11 mouse cellular contexts compared by ENCODE assay signal in genomic region chr11:62078371-62078770, GRCm38 (mm10).
DNase-seq lines count a peak whose midpoint lies in the region; ATAC-seq and TF ChIP-seq lines count a peak whose summit lies in the region.
"Had no signal": no experiment of that assay in that cellular context is flagged by ENCODE, and none has a peak within 500 bp of the region (broad histone marks: within the 10 kb centered on the region; RNA-seq: fewer than 3 reads in every experiment).

No protein-coding gene starts in this region.

- H3K4me2 ChIP-seq in forebrain, embryonic 16.5 days (ENCODE audit: low read length) = no peak overlapping the region; the same call in 1 of the 2 replicates
- H3K4me2 ChIP-seq in kidney, embryonic 16.5 days (replicated peaks; ENCODE audit: low read depth, low read length) = no peak overlapping the region
- H3K4me2 ChIP-seq in embryonic facial prominence, embryonic 14.5 days (ENCODE audit: low read depth, low read length) = peak overlapping the region; percentile 95
- peak overlapping the region; percentile 90; the same call in 1 of the 2 replicates for H3K4me2 ChIP-seq in intestine, postnatal 0 days (replicated peaks; ENCODE audit: low read depth)

- H3K4me3 ChIP-seq in forebrain, embryonic 10.5 days = 0 out of 2 replicates have a peak overlapping the region, but pooled peaks have one; percentile 65
- H3K4me3 ChIP-seq in forebrain, embryonic 16.5 days (replicated peaks; ENCODE audit: low read length) = no peak overlapping the region
- H3K4me3 ChIP-seq in kidney, embryonic 16.5 days (ENCODE audit: low read length) = peak overlapping the region; percentile 16; the same call in 1 of the 2 replicates
- H3K4me3 ChIP-seq in embryonic facial prominence, embryonic 14.5 days (ENCODE audit: low read depth, low read length) = no peak overlapping the region
- no peak overlapping the region for H3K4me3 ChIP-seq in intestine, postnatal 0 days (ENCODE audit: low read depth, low read length)

- ATAC-seq in forebrain, embryonic 16.5 days = no peak
- ATAC-seq in kidney, embryonic 16.5 days (ENCODE audit: low FRiP score, low TSS enrichment) = no peak
- ATAC-seq in embryonic facial prominence, embryonic 14.5 days (ENCODE audit: low read depth) = no peak
- ATAC-seq in intestine, postnatal 0 days = no peak

- DNase-seq in forebrain, embryonic 10.5 days (ENCODE audit: extremely low spot score, low spot score) = no peak
- no peak for DNase-seq in kidney, adult 11 months
- no peak for DNase-seq in embryonic facial prominence, embryonic 14.5 days (ENCODE audit: low spot score)
- no peak for DNase-seq in spleen, postnatal 10 days (ENCODE audit: low spot score in 2 of 2)
- DNase-seq in urinary bladder, adult 2 months (ENCODE audit: low spot score) = no peak
- DNase-seq: cerebellum, postnatal 36 days; liver, embryonic 13.5 days; retina, postnatal 1 day had no signal

- H3K4me1 ChIP-seq in forebrain, embryonic 10.5 days = peaks cover 18% of the 10 kb centered on the region
- peaks cover 6% of the 10 kb centered on the region; the same call in 1 of the 2 replicates for H3K4me1 ChIP-seq in forebrain, embryonic 16.5 days (replicated peaks; ENCODE audit: control insufficient read depth, insufficient read depth, low read length)
- H3K4me1 ChIP-seq in kidney, embryonic 16.5 days (ENCODE audit: insufficient read depth, low read length) = 0 out of 2 replicates have a peak, but pooled peaks cover 3% of the 10 kb centered on the region
- H3K4me1 ChIP-seq in embryonic facial prominence, embryonic 14.5 days (ENCODE audit: control insufficient read depth, insufficient read depth, low read length) = 0 out of 2 replicates have a peak, but pooled peaks cover 5% of the 10 kb centered on the region
- H3K4me1 ChIP-seq in intestine, postnatal 0 days (replicated peaks; ENCODE audit: control insufficient read depth, insufficient read depth, low read length) = no peaks in the 10 kb centered on the region

- no peaks in the 10 kb centered on the region for H3K9me3 ChIP-seq in forebrain, embryonic 10.5 days
- H3K9me3 ChIP-seq in forebrain, embryonic 16.5 days (ENCODE audit: control insufficient read depth, low read length) = no peaks in the 10 kb centered on the region
- no peaks in the 10 kb centered on the region for H3K9me3 ChIP-seq in kidney, embryonic 16.5 days (ENCODE audit: low read length)
- H3K9me3 ChIP-seq in embryonic facial prominence, embryonic 14.5 days (ENCODE audit: control insufficient read depth, low read length) = no peaks in the 10 kb centered on the region
- no peaks in the 10 kb centered on the region for H3K9me3 ChIP-seq in intestine, postnatal 0 days (ENCODE audit: control insufficient read depth)
- H3K9me3 ChIP-seq: liver, embryonic 13.5 days had no signal

- H3K27me3 ChIP-seq in forebrain, embryonic 10.5 days (ENCODE audit: poor library complexity, severe bottlenecking) = peaks cover 8% of the 10 kb centered on the region; the same call in 1 of the 2 replicates
- no peaks in the 10 kb centered on the region for H3K27me3 ChIP-seq in forebrain, embryonic 16.5 days (replicated peaks; ENCODE audit: control insufficient read depth, insufficient read depth, low read length)
- H3K27me3 ChIP-seq in kidney, embryonic 16.5 days (ENCODE audit: insufficient read depth, low read length) = no peaks in the 10 kb centered on the region
- no peaks in the 10 kb centered on the region for H3K27me3 ChIP-seq in embryonic facial prominence, embryonic 14.5 days (replicated peaks; ENCODE audit: control insufficient read depth, insufficient read depth, low read length)
- no peaks in the 10 kb centered on the region for H3K27me3 ChIP-seq in intestine, postnatal 0 days (replicated peaks; ENCODE audit: control insufficient read depth, insufficient read depth, low read length)
- H3K27me3 ChIP-seq: liver, embryonic 13.5 days had no signal

- H3K9ac ChIP-seq in forebrain, embryonic 16.5 days (replicated peaks; ENCODE audit: low read depth, low read length) = no peak overlapping the region
- no peak overlapping the region for H3K9ac ChIP-seq in kidney, embryonic 16.5 days (replicated peaks; ENCODE audit: low read length)
- H3K9ac ChIP-seq in embryonic facial prominence, embryonic 14.5 days (ENCODE audit: low read depth, low read length) = no peak overlapping the region
- H3K9ac ChIP-seq in intestine, postnatal 0 days (ENCODE audit: low read depth, low read length) = no peak overlapping the region

- no peaks in the 10 kb centered on the region for H3K36me3 ChIP-seq in forebrain, embryonic 10.5 days (replicated peaks)
- no peaks in the 10 kb centered on the region for H3K36me3 ChIP-seq in forebrain, embryonic 16.5 days (ENCODE audit: control insufficient read depth, insufficient read depth)
- H3K36me3 ChIP-seq in kidney, embryonic 16.5 days (ENCODE audit: insufficient read depth, low read length) = no peaks in the 10 kb centered on the region
- no peaks in the 10 kb centered on the region for H3K36me3 ChIP-seq in embryonic facial prominence, embryonic 14.5 days (ENCODE audit: control insufficient read depth, insufficient read depth, low read length)
- no peaks in the 10 kb centered on the region for H3K36me3 ChIP-seq in intestine, postnatal 0 days (ENCODE audit: control insufficient read depth, insufficient read depth)
- H3K36me3 ChIP-seq: liver, embryonic 13.5 days had no signal

- no peak overlapping the region for H3K27ac ChIP-seq in forebrain, embryonic 10.5 days
- no peak overlapping the region for H3K27ac ChIP-seq in forebrain, embryonic 16.5 days (ENCODE audit: low read length)
- H3K27ac ChIP-seq in kidney, embryonic 16.5 days (ENCODE audit: low read length) = no peak overlapping the region
- no peak overlapping the region for H3K27ac ChIP-seq in embryonic facial prominence, embryonic 14.5 days (replicated peaks; ENCODE audit: low read depth, low read length)
- H3K27ac ChIP-seq in intestine, postnatal 0 days (ENCODE audit: low read depth, low read length) = no peak overlapping the region
- H3K27ac ChIP-seq: liver, embryonic 13.5 days had no signal

- 95% methylated on average over 10 of the region's 10 CpGs for WGBS in forebrain, embryonic 10.5 days
- WGBS in forebrain, embryonic 16.5 days = 89% methylated on average over 10 of the region's 10 CpGs
- 90% methylated on average over 10 of the region's 10 CpGs for WGBS in kidney, embryonic 16.5 days
- WGBS in embryonic facial prominence, embryonic 14.5 days = 86% methylated on average over 10 of the region's 10 CpGs
- 93% methylated on average over 10 of the region's 10 CpGs for WGBS in intestine, postnatal 0 days

- TF ChIP-seq CTCF in intestine, postnatal 0 days (IDR thresholded peaks at IDR 0.05; ENCODE audit: low read depth) = no peak

Comparison
In these comparisons a context has a peak if more than half of its experiments do, and no peak if none do; other contexts are left out.
1. H3K4me3 ChIP-seq: peak in forebrain, embryonic 10.5 days (single experiment) and kidney, embryonic 16.5 days (single experiment); none in forebrain, embryonic 16.5 days (single experiment), embryonic facial prominence, embryonic 14.5 days (single experiment) and intestine, postnatal 0 days (single experiment).
2. H3K4me2 ChIP-seq: peak in embryonic facial prominence, embryonic 14.5 days (single experiment) and intestine, postnatal 0 days (single experiment); none in forebrain, embryonic 16.5 days (single experiment) and kidney, embryonic 16.5 days (single experiment).